Mouse (Mus musculus) MEL (cell line): ENCODE measurements around the gene Polr1d. TPM values are rescaled to one million over a fixed set of nuclear protein-coding genes. Genes with fewer than 3 reads are reported as not detected.

Experiments
- DNase-seq: peaks from one replicate; pipeline ENCODE4 v3.0.0; 2011; ENCODE audit warnings: low read depth, low spot score
- H3K27ac ChIP-seq: 2 replicates; pipeline ENCODE4 v1.5.1; 2012; ENCODE audit warnings: low read depth, mild to moderate bottlenecking, control low read depth, low read length, moderate library complexity; ENCODE audit not compliant: control insufficient read depth
- H3K27me3 ChIP-seq, 2 experiments: fragments of 150-350 bp in 1 of 2; sonication (generic) in 1 of 2; 2 replicates each; pipeline ENCODE4 v1.6.1; 2012; ENCODE audit warnings: low read length in 2 of 2, mild to moderate bottlenecking in 2 of 2, improper control_type of control experiment in 1 of 2, moderate library complexity in 1 of 2; ENCODE audit not compliant: insufficient read depth in 2 of 2, control insufficient read depth in 1 of 2
- H3K36me3 ChIP-seq, 2 experiments: 2 replicates each; pipeline ENCODE4 v1.6.1; 2012 to 2014; ENCODE audit warnings: low read length in 2 of 2, improper control_type of control experiment in 1 of 2, inconsistent platforms in 1 of 2, mild to moderate bottlenecking in 1 of 2; ENCODE audit not compliant: insufficient read depth in 2 of 2, control insufficient read depth in 1 of 2
- H3K4me1 ChIP-seq, 2 experiments: fragments of 150-350 bp in 1 of 2; sonication (generic) in 1 of 2; 2 replicates each; pipeline ENCODE4 v1.6.1; 2012; ENCODE audit warnings: low read length in 2 of 2, improper control_type of control experiment in 1 of 2, mild to moderate bottlenecking in 1 of 2; ENCODE audit not compliant: insufficient read depth in 2 of 2, control insufficient read depth in 1 of 2
- H3K4me3 ChIP-seq, 2 experiments: fragments of 150-350 bp in 1 of 2; sonication (generic) in 1 of 2; 2 replicates each; pipeline ENCODE4 v1.5.1; 2012; ENCODE audit warnings: low read depth in 2 of 2, low read length in 2 of 2, mild to moderate bottlenecking in 2 of 2, moderate library complexity in 2 of 2, control low read depth in 1 of 2, improper control_type of control experiment in 1 of 2; ENCODE audit not compliant: control insufficient read depth in 1 of 2, insufficient read depth in 1 of 2
- H3K79me2 ChIP-seq: 2 replicates; pipeline ENCODE4 v1.6.1; 2012; ENCODE audit warnings: mild to moderate bottlenecking, low read length, moderate library complexity; ENCODE audit not compliant: control insufficient read depth, poor library complexity, insufficient read depth
- H3K9ac ChIP-seq: 2 replicates; pipeline ENCODE4 v1.6.1; 2012; ENCODE audit warnings: low read depth, mild to moderate bottlenecking, control low read depth, low read length, moderate library complexity; ENCODE audit not compliant: control insufficient read depth, poor library complexity, severe bottlenecking
- H3K9me3 ChIP-seq: fragments of 150-350 bp; sonication (generic); replicated peaks from 2 replicates; pipeline ENCODE4 v1.6.1; 2012; ENCODE audit warnings: mild to moderate bottlenecking, low read length, improper control_type of control experiment, moderate library complexity; ENCODE audit not compliant: insufficient read depth
- CHD2 ChIP-seq: IDR thresholded peaks from 2 replicates; pipeline ENCODE4 v1.6.1; 2011; ENCODE audit warnings: low read length, improper control_type of control experiment
- E2F4 ChIP-seq: IDR thresholded peaks from 2 replicates; pipeline ENCODE4 v1.6.1; 2011; ENCODE audit warnings: low read depth, low read length, improper control_type of control experiment, borderline replicate concordance
- EP300 ChIP-seq, 2 experiments: IDR thresholded peaks; 2 replicates each; pipeline ENCODE4 v1.6.1; 2011; ENCODE audit warnings: improper control_type of control experiment in 2 of 2, low read length in 2 of 2, low read depth in 1 of 2, mild to moderate bottlenecking in 1 of 2
- GABPA ChIP-seq: IDR thresholded peaks from 2 replicates; pipeline ENCODE4 v1.6.1; 2012; ENCODE audit warnings: low read depth, mild to moderate bottlenecking, inconsistent platforms, low read length, improper control_type of control experiment, moderate library complexity
- GATA1 ChIP-seq: IDR thresholded peaks from 2 replicates; pipeline ENCODE4 v1.6.1; 2011; ENCODE audit warnings: low read depth, low read length, improper control_type of control experiment
- KAT2A ChIP-seq: conservative IDR thresholded peaks from 2 replicates; pipeline ENCODE4 v1.6.1; 2012; ENCODE audit warnings: low read depth, low read length, improper control_type of control experiment, inconsistent platforms
- MEF2A ChIP-seq: IDR thresholded peaks from 2 replicates; pipeline ENCODE4 v1.6.1; 2014; ENCODE audit warnings: low read depth, mild to moderate bottlenecking, inconsistent platforms, low read length, improper control_type of control experiment; ENCODE audit not compliant: poor library complexity, insufficient replicate concordance, severe bottlenecking; ENCODE audit errors: extremely low read depth
- MXI1 ChIP-seq: IDR thresholded peaks from 2 replicates; pipeline ENCODE4 v1.6.1; 2011; ENCODE audit warnings: mild to moderate bottlenecking, low read depth, low read length, improper control_type of control experiment
- MYB ChIP-seq: IDR thresholded peaks from 2 replicates; pipeline ENCODE4 v1.6.1; 2011; ENCODE audit warnings: mild to moderate bottlenecking, low read depth, low read length, improper control_type of control experiment
- MYC ChIP-seq: IDR thresholded peaks from 2 replicates; pipeline ENCODE4 v1.6.1; 2011; ENCODE audit warnings: low read depth, mild to moderate bottlenecking, low read length, improper control_type of control experiment, moderate library complexity
- NELFE ChIP-seq: IDR thresholded peaks from 2 replicates; pipeline ENCODE4 v1.6.1; 2011; ENCODE audit warnings: low read depth, low read length, improper control_type of control experiment
- POLR2A ChIP-seq, 2 experiments: IDR thresholded peaks; 2 replicates each; pipeline ENCODE4 v1.6.1; 2011 to 2012; ENCODE audit warnings: low read length in 2 of 2, mild to moderate bottlenecking in 2 of 2, control low read depth in 1 of 2, improper control_type of control experiment in 1 of 2, low read depth in 1 of 2, moderate library complexity in 1 of 2; ENCODE audit not compliant: control insufficient read depth in 1 of 2, insufficient read depth in 1 of 2, poor library complexity in 1 of 2
- RAD21 ChIP-seq: IDR thresholded peaks from 2 replicates; pipeline ENCODE4 v1.6.1; 2011; ENCODE audit warnings: mild to moderate bottlenecking, low read depth, low read length, improper control_type of control experiment
- RCOR1 ChIP-seq: IDR thresholded peaks from 2 replicates; pipeline ENCODE4 v1.6.1; 2012; ENCODE audit warnings: low read depth, mild to moderate bottlenecking, inconsistent platforms, low read length, improper control_type of control experiment
- SIN3A ChIP-seq: IDR thresholded peaks from 2 replicates; pipeline ENCODE4 v1.6.1; 2012; ENCODE audit warnings: low read length, improper control_type of control experiment, inconsistent platforms
- SMC3 ChIP-seq: IDR thresholded peaks from 2 replicates; pipeline ENCODE4 v1.6.1; 2011; ENCODE audit warnings: low read depth, low read length, improper control_type of control experiment
- TAL1 ChIP-seq: IDR thresholded peaks from 2 replicates; pipeline ENCODE4 v1.6.1; 2012; ENCODE audit warnings: mild to moderate bottlenecking, inconsistent platforms, low read length, moderate library complexity, mixed read lengths
- TCF12 ChIP-seq: IDR thresholded peaks from 2 replicates; pipeline ENCODE4 v1.6.1; 2014; ENCODE audit warnings: low read depth, mild to moderate bottlenecking, inconsistent platforms, low read length, improper control_type of control experiment, moderate library complexity
- USF2 ChIP-seq, 2 experiments: IDR thresholded peaks; 2 replicates each; pipeline ENCODE4 v1.6.1; 2011 to 2012; ENCODE audit warnings: improper control_type of control experiment in 2 of 2, low read length in 2 of 2, borderline replicate concordance in 1 of 2, inconsistent platforms in 1 of 2, low read depth in 1 of 2, mild to moderate bottlenecking in 1 of 2; ENCODE audit not compliant: insufficient read depth in 1 of 2
- ZC3H11A ChIP-seq: IDR thresholded peaks from 2 replicates; pipeline ENCODE4 v1.6.1; 2012; ENCODE audit warnings: low read depth, mild to moderate bottlenecking, inconsistent platforms, low read length, improper control_type of control experiment
- ZKSCAN1 ChIP-seq: IDR thresholded peaks from 2 replicates; pipeline ENCODE4 v1.6.1; 2012; ENCODE audit warnings: low read depth, mild to moderate bottlenecking, inconsistent platforms, low read length, improper control_type of control experiment, moderate library complexity
- polyA plus RNA-seq, 2 experiments: library from polyadenylated mRNA; stranded (reverse) in 1 of 2; unstranded in 1 of 2; fragments of >175 nt in 1 of 2; fragments of >200 nt in 1 of 2; gene quantifications; 2 replicates each; pipeline versions ENCODE4 v1.2.1 to v1.2.4; 2012; ENCODE audit warnings: low replicate concordance in 2 of 2, low read depth in 1 of 2; ENCODE audit not compliant: insufficient read length in 2 of 2, insufficient read depth in 1 of 2, missing spikeins in 1 of 2
- total RNA-seq: library from RNA; depleted of rRNA; stranded (reverse); fragments of 300-350 nt; gene quantifications from 2 replicates; pipeline ENCODE4 v1.2.3, GENCODE M21; 2012

Polr1d gene
- total and polyA plus RNA-seq, 3 experiments: 185 to 506 (median 388) TPM

DNA sequence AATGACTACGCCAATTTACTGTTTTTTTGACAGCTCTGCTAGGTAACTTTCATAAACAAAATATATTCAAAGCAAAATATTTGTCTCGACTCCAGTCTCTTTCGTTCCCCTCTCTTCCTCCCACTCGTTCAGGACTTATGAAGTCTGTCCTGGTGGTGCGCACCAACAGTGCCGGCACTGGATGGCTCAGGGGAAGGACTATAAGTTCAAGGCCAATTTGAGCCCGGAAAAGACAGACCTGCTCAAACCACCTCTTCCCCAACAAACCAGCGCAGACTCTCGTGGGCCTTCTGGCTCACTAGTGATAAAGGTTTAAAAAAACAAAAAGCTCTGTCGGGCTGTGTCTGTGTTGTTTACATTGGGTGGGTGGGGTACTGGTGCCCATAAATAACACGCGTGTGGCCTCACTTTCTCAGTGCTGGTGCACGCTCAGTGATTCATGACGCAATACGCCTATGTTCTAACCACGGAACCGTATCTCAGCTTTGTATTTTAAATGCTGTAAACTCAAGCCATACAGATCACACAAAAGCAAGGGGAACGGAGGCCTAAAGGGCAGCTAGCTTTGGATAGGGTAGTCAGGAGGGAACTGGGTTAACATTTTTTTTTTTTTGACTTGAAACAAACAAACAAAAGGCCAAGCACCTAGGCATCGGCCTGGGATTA is 27.2 kb upstream of the Polr1d start:
- H3K4me3 ChIP-seq: no peak overlapping the region
- peaks cover 0 to 2% of the 10 kb centered on the region in 2 experiments; a peak in 3 of 4 replicates for H3K36me3 ChIP-seq
- H3K9ac ChIP-seq: no peak overlapping the region
- DNase-seq: no peak
- no peak overlapping the region for H3K27ac ChIP-seq
- H3K4me1 ChIP-seq: no peaks in the 10 kb centered on the region; a peak in 1 of 4 replicates
- no peaks in the 10 kb centered on the region for H3K9me3 ChIP-seq
- TF ChIP-seq RCOR1 (no peak), ZKSCAN1 (no peak), SMC3 (no peak), POLR2A (IDR thresholded peaks at IDR 0.05; ENCODE audit: control insufficient read depth in 1 of 2, insufficient read depth in 1 of 2, low read depth in 1 of 2, low read length in 2 of 2, poor library complexity in 1 of 2) (no peak), TCF12 (no peak), TAL1 (no peak; the same call in 1 of the 2 replicates), ZC3H11A (no peak), E2F4 (no peak), GATA1 (no peak), CHD2 (no peak), SIN3A (no peak), MEF2A (no peak), NELFE (no peak), KAT2A (no peak), GABPA (no peak), EP300 (IDR thresholded peaks at IDR 0.05; ENCODE audit: low read depth in 1 of 2, low read length in 2 of 2) (no peak), MYB (no peak), MYC (no peak), RAD21 (no peak), MXI1 (no peak)
- H3K27me3 ChIP-seq: no peaks in the 10 kb centered on the region
- H3K79me2 ChIP-seq: peaks cover 43% of the 10 kb centered on the region

DNA sequence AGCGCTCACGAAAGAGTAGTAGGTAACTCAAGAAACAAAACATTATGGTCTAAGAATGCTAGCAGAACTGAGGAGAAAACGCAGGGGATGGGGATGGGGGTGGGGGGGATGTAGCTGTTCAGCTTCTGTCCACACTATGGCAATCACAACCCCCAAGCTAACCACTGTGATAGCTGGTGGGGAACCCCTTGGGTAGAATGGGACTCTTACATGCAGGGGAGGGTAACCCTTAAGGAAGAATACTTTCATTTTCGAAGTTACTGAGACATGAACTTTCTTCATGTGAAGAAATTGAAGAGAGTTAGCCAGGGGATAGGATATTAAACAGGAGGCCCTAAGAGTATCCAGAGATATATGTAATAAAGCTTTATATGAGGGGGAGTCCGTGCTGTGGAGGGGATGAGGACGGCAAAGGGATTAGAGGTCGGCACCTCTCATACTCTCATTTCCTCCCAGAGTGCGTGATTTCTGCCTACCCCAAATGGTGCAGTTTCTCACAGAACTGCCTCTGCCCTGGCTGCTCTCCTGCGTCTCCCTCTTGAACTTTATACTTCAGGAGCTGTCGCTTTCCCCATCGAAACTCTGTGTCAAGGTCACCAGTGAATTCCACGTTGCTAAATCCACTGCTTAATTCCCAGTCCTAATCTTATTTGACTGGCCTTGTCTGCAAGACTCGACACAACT is 25.9 kb upstream of the Polr1d start:
- TF ChIP-seq ZKSCAN1 (no peak), USF2 (IDR thresholded peaks at IDR 0.05; ENCODE audit: borderline replicate concordance in 1 of 2, insufficient read depth in 1 of 2, low read depth in 1 of 2, low read length in 2 of 2) (no peak), MYC (no peak)
- TF ChIP-seq, all 39 proteins: peak for 0
- Histone ChIP-seq H3K9me3 (no peaks in the 10 kb centered on the region), H3K79me2 (peaks cover 47% of the 10 kb centered on the region), H3K4me3 (no peak overlapping the region), H3K27me3 (no peaks in the 10 kb centered on the region), H3K36me3 (peaks cover 0 to 4% of the 10 kb centered on the region in 2 experiments; a peak in 3 of 4 replicates), H3K27ac (no peak overlapping the region), H3K4me1 (peaks cover 3% of the 10 kb centered on the region in 2 experiments; a peak in 3 of 4 replicates), H3K9ac (no peak overlapping the region)
- DNase-seq: no peak
